Mouse (Mus musculus): ENCODE results near the gene Rnft2. TPM values are rescaled to one million over a fixed set of nuclear protein-coding genes. Genes with fewer than 3 reads are reported as not detected.

Gene Rnft2
- polyA plus RNA-seq, 1 experiment from 2014 or later = 3.0 TPM

- Histone ChIP-seq H3K9me3 (no peaks in the 10 kb centered on the region), H3K9ac (no peak overlapping the region), H3K4me1 (peaks cover 3% of the 10 kb centered on the region; the same call in 1 of the 2 replicates), H3K27me3 (replicated peaks) (0 out of 2 replicates have a peak, but pooled peaks cover 3% of the 10 kb centered on the region), H3K4me3 (replicated peaks) (no peak overlapping the region), H3K4me2 (no peak overlapping the region), H3K36me3 (peaks cover 7% of the 10 kb centered on the region), H3K27ac (no peak overlapping the region)
- no peak for ATAC-seq (ENCODE audit: insufficient read depth, low FRiP score, low read depth)
- 42% methylated on average over 8 of the region's 8 CpGs for WGBS
These were observed 21.4 kb upstream of the Rnft2 start for GRCm38 (mm10) chr5:118266309-118266708.

- H3K4me2 ChIP-seq = no peak overlapping the region
- no peaks in the 10 kb centered on the region for H3K9me3 ChIP-seq
- peaks cover 16% of the 10 kb centered on the region for H3K36me3 ChIP-seq
- WGBS = 66% methylated on average over 5 of the region's 5 CpGs
- no peak overlapping the region for H3K27ac ChIP-seq
- no peaks in the 10 kb centered on the region for H3K27me3 ChIP-seq (replicated peaks)
- ATAC-seq (ENCODE audit: insufficient read depth, low FRiP score, low read depth) = no peak
- H3K4me1 ChIP-seq = peaks cover 3% of the 10 kb centered on the region; the same call in 1 of the 2 replicates
- no peak overlapping the region for H3K4me3 ChIP-seq (replicated peaks)
- no peak overlapping the region for H3K9ac ChIP-seq
These were observed 20.4 kb upstream of the Rnft2 start for GRCm38 (mm10) chr5:118265366-118265765.

- H3K27ac ChIP-seq = no peak overlapping the region
- peaks cover 2% of the 10 kb centered on the region; the same call in 1 of the 2 replicates for H3K4me1 ChIP-seq
- no peaks in the 10 kb centered on the region for H3K9me3 ChIP-seq
- no peak overlapping the region for H3K4me2 ChIP-seq
- ATAC-seq (ENCODE audit: insufficient read depth, low FRiP score, low read depth) = no peak
- H3K27me3 ChIP-seq (replicated peaks) = no peaks in the 10 kb centered on the region
- peaks cover 24% of the 10 kb centered on the region for H3K36me3 ChIP-seq
- 86% methylated on average over 9 of the region's 9 CpGs for WGBS
- H3K4me3 ChIP-seq (replicated peaks) = no peak overlapping the region
- H3K9ac ChIP-seq = no peak overlapping the region
These were observed 19.4 kb upstream of the Rnft2 start for GRCm38 (mm10) chr5:118264279-118264678.

- peaks cover 28% of the 10 kb centered on the region for H3K36me3 ChIP-seq
- H3K4me1 ChIP-seq = no peaks in the 10 kb centered on the region
- no peak overlapping the region for H3K4me3 ChIP-seq (replicated peaks)
- no peak overlapping the region for H3K9ac ChIP-seq
- 79% methylated on average over 8 of the region's 8 CpGs for WGBS
- ATAC-seq (ENCODE audit: insufficient read depth, low FRiP score, low read depth) = no peak
- H3K9me3 ChIP-seq = no peaks in the 10 kb centered on the region
- H3K27ac ChIP-seq = no peak overlapping the region
- H3K27me3 ChIP-seq (replicated peaks) = no peaks in the 10 kb centered on the region
- H3K4me2 ChIP-seq = no peak overlapping the region
These were observed 17.5 kb upstream of the Rnft2 start for GRCm38 (mm10) chr5:118262418-118262817.

- WGBS = 90% methylated on average over 9 of the region's 9 CpGs
- H3K9me3 ChIP-seq = no peaks in the 10 kb centered on the region
- no peak overlapping the region for H3K4me3 ChIP-seq (replicated peaks)
- H3K27ac ChIP-seq = no peak overlapping the region
- H3K36me3 ChIP-seq = peaks cover 32% of the 10 kb centered on the region
- H3K4me1 ChIP-seq = no peaks in the 10 kb centered on the region
- no peak overlapping the region for H3K9ac ChIP-seq
- no peaks in the 10 kb centered on the region for H3K27me3 ChIP-seq (replicated peaks)
- ATAC-seq (ENCODE audit: insufficient read depth, low FRiP score, low read depth) = no peak
- no peak overlapping the region for H3K4me2 ChIP-seq
These were observed 16.3 kb upstream of the Rnft2 start for GRCm38 (mm10) chr5:118261181-118261580.

- no peaks in the 10 kb centered on the region for H3K27me3 ChIP-seq (replicated peaks)
- no peak for ATAC-seq (ENCODE audit: insufficient read depth, low FRiP score, low read depth)
- no peak overlapping the region for H3K9ac ChIP-seq
- no peaks in the 10 kb centered on the region for H3K9me3 ChIP-seq
- no peaks in the 10 kb centered on the region for H3K4me1 ChIP-seq
- 91% methylated on average over 11 of the region's 11 CpGs for WGBS
- no peak overlapping the region for H3K27ac ChIP-seq
- H3K4me2 ChIP-seq = no peak overlapping the region
- peaks cover 32% of the 10 kb centered on the region for H3K36me3 ChIP-seq
- H3K4me3 ChIP-seq (replicated peaks) = no peak overlapping the region
These were observed 15.7 kb upstream of the Rnft2 start for GRCm38 (mm10) chr5:118260642-118261041.

- no peak for ATAC-seq (ENCODE audit: insufficient read depth, low FRiP score, low read depth)
- Histone ChIP-seq H3K4me1 (no peaks in the 10 kb centered on the region), H3K9ac (no peak overlapping the region), H3K9me3 (no peaks in the 10 kb centered on the region), H3K27me3 (replicated peaks) (no peaks in the 10 kb centered on the region), H3K36me3 (peaks cover 32% of the 10 kb centered on the region), H3K4me2 (no peak overlapping the region), H3K4me3 (replicated peaks) (no peak overlapping the region), H3K27ac (no peak overlapping the region)
- WGBS = 77% methylated on average over 10 of the region's 10 CpGs
These were observed 15.1 kb upstream of the Rnft2 start for GRCm38 (mm10) chr5:118260055-118260454.

GRCm38 (mm10) chr5:118259636-118260035 lies 14.7 kb upstream of the Rnft2 start:
- Histone ChIP-seq H3K9me3 (no peaks in the 10 kb centered on the region), H3K4me2 (no peak overlapping the region), H3K4me1 (no peaks in the 10 kb centered on the region), H3K36me3 (peaks cover 32% of the 10 kb centered on the region), H3K9ac (no peak overlapping the region), H3K4me3 (replicated peaks) (no peak overlapping the region), H3K27ac (no peak overlapping the region), H3K27me3 (replicated peaks) (no peaks in the 10 kb centered on the region)
- WGBS = 70% methylated on average over 6 of the region's 6 CpGs
- ATAC-seq (ENCODE audit: insufficient read depth, low FRiP score, low read depth) = no peak

- no peak for ATAC-seq (ENCODE audit: insufficient read depth, low FRiP score, low read depth)
- Histone ChIP-seq H3K4me1 (no peaks in the 10 kb centered on the region), H3K9ac (no peak overlapping the region), H3K9me3 (no peaks in the 10 kb centered on the region), H3K36me3 (peaks cover 32% of the 10 kb centered on the region), H3K27me3 (replicated peaks) (no peaks in the 10 kb centered on the region), H3K4me3 (replicated peaks) (no peak overlapping the region), H3K4me2 (no peak overlapping the region), H3K27ac (no peak overlapping the region)
- 61% methylated on average over 6 of the region's 6 CpGs for WGBS
These were observed 14.2 kb upstream of the Rnft2 start for GRCm38 (mm10) chr5:118259152-118259551.

GRCm38 (mm10) chr5:118256981-118257380 lies 12.1 kb upstream of the Rnft2 start:
- Histone ChIP-seq H3K36me3 (peaks cover 35% of the 10 kb centered on the region), H3K4me2 (no peak overlapping the region), H3K9ac (no peak overlapping the region), H3K4me1 (no peaks in the 10 kb centered on the region), H3K27me3 (replicated peaks) (no peaks in the 10 kb centered on the region), H3K9me3 (no peaks in the 10 kb centered on the region), H3K27ac (no peak overlapping the region), H3K4me3 (replicated peaks) (no peak overlapping the region)
- WGBS = 94% methylated on average over 4 of the region's 4 CpGs
- no peak for ATAC-seq (ENCODE audit: insufficient read depth, low FRiP score, low read depth)

- Histone ChIP-seq H3K36me3 (peaks cover 12% of the 10 kb centered on the region; the same call in 1 of the 2 replicates), H3K4me2 (no peak overlapping the region), H3K9ac (no peak overlapping the region), H3K4me3 (replicated peaks) (no peak overlapping the region), H3K27ac (no peak overlapping the region), H3K4me1 (no peaks in the 10 kb centered on the region), H3K9me3 (no peaks in the 10 kb centered on the region), H3K27me3 (replicated peaks) (no peaks in the 10 kb centered on the region)
- ATAC-seq (ENCODE audit: insufficient read depth, low FRiP score, low read depth) = no peak
- WGBS = 82% methylated on average over 3 of the region's 3 CpGs
These were observed 8.6 kb upstream of the Rnft2 start for GRCm38 (mm10) chr5:118253551-118253950.

GRCm38 (mm10) chr5:118250987-118251386 lies 6.1 kb upstream of the Rnft2 start:
- ATAC-seq (ENCODE audit: insufficient read depth, low FRiP score, low read depth) = no peak
- WGBS = 79% methylated on average over 6 of the region's 7 CpGs
- no peak overlapping the region for H3K9ac ChIP-seq
- no peak overlapping the region for H3K4me3 ChIP-seq (replicated peaks)
- no peaks in the 10 kb centered on the region for H3K27me3 ChIP-seq (replicated peaks)
- no peak overlapping the region for H3K27ac ChIP-seq
- H3K4me2 ChIP-seq = no peak overlapping the region
- no peaks in the 10 kb centered on the region for H3K9me3 ChIP-seq
- 0 out of 2 replicates have a peak, but pooled peaks cover 4% of the 10 kb centered on the region for H3K36me3 ChIP-seq
- H3K4me1 ChIP-seq = peaks cover 4% of the 10 kb centered on the region; the same call in 1 of the 2 replicates

- no peaks in the 10 kb centered on the region for H3K9me3 ChIP-seq
- no peak overlapping the region for H3K4me3 ChIP-seq (replicated peaks)
- no peaks in the 10 kb centered on the region for H3K27me3 ChIP-seq (replicated peaks)
- 84% methylated on average over 8 of the region's 8 CpGs for WGBS
- H3K4me1 ChIP-seq = peaks cover 17% of the 10 kb centered on the region; the same call in 1 of the 2 replicates
- H3K27ac ChIP-seq = no peak overlapping the region
- no peak overlapping the region for H3K9ac ChIP-seq
- ATAC-seq (ENCODE audit: insufficient read depth, low FRiP score, low read depth) = no peak
- H3K36me3 ChIP-seq = no peaks in the 10 kb centered on the region
- no peak overlapping the region for H3K4me2 ChIP-seq
These were observed 2.5 kb upstream of the Rnft2 start for GRCm38 (mm10) chr5:118247378-118247777.

Data from stomach, embryonic 15.5 days (tissue).